Mouse (Mus musculus): ENCODE measurements around the gene Casq2. TPM values are rescaled to one million over a fixed set of nuclear protein-coding genes. Genes with fewer than 3 reads are reported as not detected.

Gene Casq2
- polyA plus RNA-seq, 1 experiment: 0.64 TPM

GRCm38 (mm10) chr3:102049207-102050104, 36.8 kb upstream of the Casq2 start:
- Histone ChIP-seq H3K79me3 (ENCODE audit: low read depth) (no peaks in the 10 kb centered on the region), H3K79me2 (ENCODE audit: control insufficient read depth, insufficient read depth) (no peaks in the 10 kb centered on the region), H3K27me3 (ENCODE audit: control insufficient read depth, insufficient read depth, insufficient read length) (peaks cover 3% of the 10 kb centered on the region), H3K4me3 (ENCODE audit: insufficient read depth, poor library complexity, severe bottlenecking) (no peak overlapping the region), H3K36me3 (ENCODE audit: control insufficient read depth, insufficient read depth) (no peaks in the 10 kb centered on the region), H3ac (ENCODE audit: control insufficient read depth, insufficient read length, low read depth) (no peak overlapping the region)
- TF ChIP-seq MYOG (IDR thresholded peaks at IDR 0.05; ENCODE audit: control insufficient read depth, extremely low read depth, insufficient read length) (no peak), FOSL1 (IDR thresholded peaks at IDR 0.05; ENCODE audit: insufficient read depth, low read length, poor library complexity, severe bottlenecking) (no peak), CEBPB (IDR thresholded peaks at IDR 0.05; ENCODE audit: low read depth) (no peak), CTCF (IDR thresholded peaks at IDR 0.05; ENCODE audit: control insufficient read depth, insufficient read depth, insufficient read length) (no peak), MAX (IDR thresholded peaks at IDR 0.05) (no peak), MYOD1 (IDR thresholded peaks at IDR 0.05; ENCODE audit: control insufficient read depth, insufficient read length, low read depth) (no peak), USF1 (IDR thresholded peaks at IDR 0.05; ENCODE audit: low read depth) (no peak)

- Histone ChIP-seq H3ac (ENCODE audit: control insufficient read depth, insufficient read length, low read depth) (no peak overlapping the region), H3K36me3 (ENCODE audit: control insufficient read depth, insufficient read depth) (no peaks in the 10 kb centered on the region), H3K27me3 (ENCODE audit: control insufficient read depth, insufficient read depth, insufficient read length) (no peaks in the 10 kb centered on the region), H3K79me3 (ENCODE audit: low read depth) (no peaks in the 10 kb centered on the region), H3K4me3 (ENCODE audit: insufficient read depth, poor library complexity, severe bottlenecking) (no peak overlapping the region), H3K79me2 (ENCODE audit: control insufficient read depth, insufficient read depth) (no peaks in the 10 kb centered on the region)
- no peak for TF ChIP-seq USF1 (IDR thresholded peaks at IDR 0.05; ENCODE audit: low read depth)
- TF ChIP-seq CEBPB (IDR thresholded peaks at IDR 0.05; ENCODE audit: low read depth): no peak
- TF ChIP-seq MAX (IDR thresholded peaks at IDR 0.05): no peak
- TF ChIP-seq MYOD1 (IDR thresholded peaks at IDR 0.05; ENCODE audit: control insufficient read depth, insufficient read length, low read depth): no peak
- no peak for TF ChIP-seq CTCF (IDR thresholded peaks at IDR 0.05; ENCODE audit: control insufficient read depth, insufficient read depth, insufficient read length)
Measured at GRCm38 (mm10) chr3:102052036-102052435, 34.2 kb upstream of the Casq2 start.

GRCm38 (mm10) chr3:102053293-102053692, 32.9 kb upstream of the Casq2 start:
- no peak for TF ChIP-seq USF1 (IDR thresholded peaks at IDR 0.05; ENCODE audit: low read depth)
- no peak for TF ChIP-seq CEBPB (IDR thresholded peaks at IDR 0.05; ENCODE audit: low read depth)
- TF ChIP-seq MYOG (IDR thresholded peaks at IDR 0.05; ENCODE audit: control insufficient read depth, extremely low read depth, insufficient read length): no peak
- TF ChIP-seq MAX (IDR thresholded peaks at IDR 0.05): no peak
- no peak for TF ChIP-seq CTCF (IDR thresholded peaks at IDR 0.05; ENCODE audit: control insufficient read depth, insufficient read depth, insufficient read length)
- TF ChIP-seq MYOD1 (IDR thresholded peaks at IDR 0.05; ENCODE audit: control insufficient read depth, insufficient read length, low read depth): no peak
- TF ChIP-seq FOSL1 (IDR thresholded peaks at IDR 0.05; ENCODE audit: insufficient read depth, low read length, poor library complexity, severe bottlenecking): no peak
- H3K27me3 ChIP-seq (ENCODE audit: control insufficient read depth, insufficient read depth, insufficient read length): no peaks in the 10 kb centered on the region
- no peaks in the 10 kb centered on the region for H3K36me3 ChIP-seq (ENCODE audit: control insufficient read depth, insufficient read depth)
- H3K79me2 ChIP-seq (ENCODE audit: control insufficient read depth, insufficient read depth): no peaks in the 10 kb centered on the region
- H3ac ChIP-seq (ENCODE audit: control insufficient read depth, insufficient read length, low read depth): no peak overlapping the region
- H3K79me3 ChIP-seq (ENCODE audit: low read depth): no peaks in the 10 kb centered on the region
- no peak overlapping the region for H3K4me3 ChIP-seq (ENCODE audit: insufficient read depth, poor library complexity, severe bottlenecking)

GRCm38 (mm10) chr3:102055878-102056277, 30.3 kb upstream of the Casq2 start:
- no peaks in the 10 kb centered on the region for H3K27me3 ChIP-seq (ENCODE audit: control insufficient read depth, insufficient read depth, insufficient read length)
- H3K79me2 ChIP-seq (ENCODE audit: control insufficient read depth, insufficient read depth): no peaks in the 10 kb centered on the region
- no peaks in the 10 kb centered on the region for H3K36me3 ChIP-seq (ENCODE audit: control insufficient read depth, insufficient read depth)
- TF ChIP-seq USF1 (IDR thresholded peaks at IDR 0.05; ENCODE audit: low read depth) (no peak), MAX (IDR thresholded peaks at IDR 0.05) (no peak), CEBPB (IDR thresholded peaks at IDR 0.05; ENCODE audit: low read depth) (no peak), MYOD1 (IDR thresholded peaks at IDR 0.05; ENCODE audit: control insufficient read depth, insufficient read length, low read depth) (no peak), CTCF (IDR thresholded peaks at IDR 0.05; ENCODE audit: control insufficient read depth, insufficient read depth, insufficient read length) (no peak), MYOG (IDR thresholded peaks at IDR 0.05; ENCODE audit: control insufficient read depth, extremely low read depth, insufficient read length) (no peak), FOSL1 (IDR thresholded peaks at IDR 0.05; ENCODE audit: insufficient read depth, low read length, poor library complexity, severe bottlenecking) (no peak)
- no peaks in the 10 kb centered on the region for H3K79me3 ChIP-seq (ENCODE audit: low read depth)
- no peak overlapping the region for H3ac ChIP-seq (ENCODE audit: control insufficient read depth, insufficient read length, low read depth)
- H3K4me3 ChIP-seq (ENCODE audit: insufficient read depth, poor library complexity, severe bottlenecking): no peak overlapping the region

GRCm38 (mm10) chr3:102060065-102060464, 26.1 kb upstream of the Casq2 start:
- H3K4me3 ChIP-seq (ENCODE audit: insufficient read depth, poor library complexity, severe bottlenecking): no peak overlapping the region
- no peak overlapping the region for H3ac ChIP-seq (ENCODE audit: control insufficient read depth, insufficient read length, low read depth)
- TF ChIP-seq CEBPB (IDR thresholded peaks at IDR 0.05; ENCODE audit: low read depth): no peak
- no peak for TF ChIP-seq CTCF (IDR thresholded peaks at IDR 0.05; ENCODE audit: control insufficient read depth, insufficient read depth, insufficient read length)
- TF ChIP-seq FOSL1 (IDR thresholded peaks at IDR 0.05; ENCODE audit: insufficient read depth, low read length, poor library complexity, severe bottlenecking): no peak
- TF ChIP-seq MYOG (IDR thresholded peaks at IDR 0.05; ENCODE audit: control insufficient read depth, extremely low read depth, insufficient read length): no peak
- no peak for TF ChIP-seq MYOD1 (IDR thresholded peaks at IDR 0.05; ENCODE audit: control insufficient read depth, insufficient read length, low read depth)
- H3K79me3 ChIP-seq (ENCODE audit: low read depth): no peaks in the 10 kb centered on the region
- H3K27me3 ChIP-seq (ENCODE audit: control insufficient read depth, insufficient read depth, insufficient read length): no peaks in the 10 kb centered on the region
- H3K79me2 ChIP-seq (ENCODE audit: control insufficient read depth, insufficient read depth): no peaks in the 10 kb centered on the region
- H3K36me3 ChIP-seq (ENCODE audit: control insufficient read depth, insufficient read depth): no peaks in the 10 kb centered on the region

Measured in C2C12 (cell line).